Mouse (Mus musculus): ENCODE measurements at regions not wholly inside any gene's neighbourhood (a gene's known extent, or its start where the extent isn't known, plus 50 kb on each side); places are given as distances from the start of the nearest gene placed in this dataset.

DNA sequence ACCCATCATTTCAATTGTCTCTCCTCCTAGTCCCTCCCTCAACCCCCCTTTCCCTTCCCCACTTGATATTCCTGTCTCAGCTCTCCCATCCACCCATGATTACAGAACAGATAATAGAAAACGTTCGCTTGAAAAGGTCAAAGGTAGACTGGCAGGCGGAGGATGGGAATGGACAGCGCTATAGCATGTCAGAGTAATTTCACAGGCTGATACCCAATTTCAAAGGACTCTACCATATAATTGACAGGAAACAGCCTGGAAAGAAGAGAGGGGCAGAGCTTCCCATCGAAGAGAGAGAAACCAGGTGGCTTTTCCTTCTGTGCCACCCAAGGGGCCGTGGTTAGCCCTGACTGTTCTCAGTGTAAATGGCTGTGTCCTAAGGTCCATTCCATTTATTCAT lies 140.2 kb upstream of the Atxn1 start:
- no peak for TF ChIP-seq POLR2A (IDR thresholded peaks at IDR 0.05; ENCODE audit: insufficient read depth, low read length)
- TF ChIP-seq CTCF (IDR thresholded peaks at IDR 0.05; ENCODE audit: low read depth, low read length): no peak

All from ES-Bruce4 (cell line).